Mouse (Mus musculus): ENCODE results near the gene Trp53rka.

DNA sequence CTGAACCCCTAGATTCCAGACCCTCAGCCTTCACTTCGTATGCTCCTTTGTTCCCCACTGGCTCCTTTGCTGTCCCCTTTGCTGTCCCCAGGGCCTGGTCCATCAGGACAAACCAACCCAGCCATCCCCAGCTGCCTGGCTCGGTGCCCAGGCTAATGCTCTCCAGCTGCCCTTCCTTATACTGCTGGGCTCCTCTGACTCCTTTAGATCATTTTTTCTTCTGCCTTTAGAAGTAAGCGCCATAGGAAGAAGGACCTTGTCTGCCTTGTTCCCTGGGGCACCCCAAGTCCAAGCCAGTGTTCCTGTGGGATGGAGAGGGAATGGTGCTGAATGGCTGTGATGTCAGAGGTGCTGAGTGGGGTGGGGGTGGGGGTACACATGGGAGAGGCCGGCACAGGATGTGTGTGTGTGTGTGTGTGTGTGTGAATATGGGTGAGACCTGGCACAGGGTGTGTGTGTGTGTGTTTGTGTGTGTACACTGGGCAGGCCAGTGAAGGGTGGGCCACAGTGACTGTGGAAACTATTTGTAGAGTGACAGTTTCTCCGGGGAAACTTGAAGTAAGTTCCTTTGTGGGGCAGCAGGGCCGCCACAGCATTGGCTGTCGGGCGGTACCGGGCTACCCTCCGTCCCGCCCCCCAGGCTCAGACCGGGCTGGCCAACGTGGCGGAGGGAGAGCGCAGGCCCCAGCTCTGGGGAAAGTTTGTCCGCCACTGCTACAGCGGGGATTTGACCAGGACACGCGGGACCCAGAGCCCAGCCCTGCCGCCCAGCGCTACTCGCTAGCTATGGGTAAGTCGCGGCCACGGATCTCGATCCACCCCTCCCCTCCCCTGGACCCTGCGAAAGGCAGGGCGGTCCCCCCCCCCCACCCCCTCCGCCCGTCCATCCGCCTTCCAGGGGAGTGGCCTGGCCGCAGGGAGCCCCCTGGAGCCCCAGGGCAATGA, 10.4 kb upstream of the Trp53rka start, which contains the start of gene Slc2a10:
- TF ChIP-seq POLR2A (IDR thresholded peaks at IDR 0.05; ENCODE audit: low read depth, low read length) (no peak), CTCF (conservative IDR thresholded peaks at IDR 0.05; ENCODE audit: insufficient read depth, insufficient read length, low read depth, low read length) (no peak)

All from kidney, adult 2 months (tissue).